Mouse (Mus musculus) liver, adult 2 months (tissue): ENCODE results near the gene Utrn. TPM values are rescaled to one million over a fixed set of nuclear protein-coding genes. Genes with fewer than 3 reads are reported as not detected.

Experiments used
- DNase-seq: peaks from one replicate; pipeline ENCODE4 v3.0.0-alpha.2; 2011; ENCODE audit warnings: low read depth, low spot score; ENCODE audit errors: extremely low read depth
- H3K27ac ChIP-seq: fragments of 200-500 bp; replicated peaks from 2 replicates; pipeline ENCODE4 v1.5.1; 2012; ENCODE audit warnings: low read depth, mild to moderate bottlenecking, control low read depth, inconsistent platforms, low read length; ENCODE audit not compliant: insufficient read depth
- H3K27me3 ChIP-seq: fragments of 200-500 bp; 2 replicates; pipeline ENCODE4 v1.6.1; 2012; ENCODE audit warnings: mild to moderate bottlenecking, moderate library complexity, low read length, inconsistent platforms; ENCODE audit not compliant: control insufficient read depth, insufficient read depth
- H3K36me3 ChIP-seq: fragments of 200-500 bp; 2 replicates; pipeline ENCODE4 v1.6.1; 2012; ENCODE audit warnings: low read length, inconsistent platforms; ENCODE audit not compliant: control insufficient read depth, insufficient read depth
- H3K4me1 ChIP-seq: fragments of 200-500 bp; 2 replicates; pipeline ENCODE4 v1.6.1; 2011; ENCODE audit warnings: low read length; ENCODE audit not compliant: control insufficient read depth, insufficient read depth
- H3K4me3 ChIP-seq: fragments of 200-500 bp; 2 replicates; pipeline ENCODE4 v1.5.1; 2011; ENCODE audit warnings: low read depth, mild to moderate bottlenecking, control low read depth, low read length, moderate library complexity; ENCODE audit not compliant: insufficient read depth
- H3K79me2 ChIP-seq: fragments of 200-500 bp; 2 replicates; pipeline ENCODE4 v1.6.1; 2012; ENCODE audit warnings: inconsistent platforms, mild to moderate bottlenecking, low read length, moderate library complexity; ENCODE audit not compliant: control insufficient read depth, insufficient read depth
- H3K9ac ChIP-seq: fragments of 200-500 bp; 2 replicates; pipeline ENCODE4 v1.6.1; 2012; ENCODE audit warnings: low read depth, mild to moderate bottlenecking, control low read depth, inconsistent platforms, low read length
- CTCF ChIP-seq: fragments of 200-500 bp; IDR thresholded peaks from 2 replicates; pipeline ENCODE4 v1.5.1; 2011; ENCODE audit warnings: low read depth, low read length, control low read depth
- POLR2A ChIP-seq: fragments of 200-500 bp; IDR thresholded peaks from 2 replicates; pipeline ENCODE4 v1.6.1; 2011; ENCODE audit warnings: low read length, control low read depth; ENCODE audit not compliant: insufficient read depth; ENCODE audit errors: extremely low read depth
- WGBS: fragments of 180-500 bp; shearing (Covaris S2); methylation state at CpG from one replicate; pipeline ENCODE4 v1.1.7; 2018; 5-methylcytosine and 5-hydroxymethylcytosine counted together
- polyA plus RNA-seq: library from polyadenylated mRNA; depleted of rRNA; stranded (reverse); fragments of >200 nt; gene quantifications from 2 replicates; pipeline ENCODE4 v1.2.3, GENCODE M21; 2012
- total RNA-seq: library from RNA; depleted of rRNA; stranded (reverse); fragments of >200 nt; gene quantifications from 2 replicates; pipeline ENCODE4 v1.2.3, GENCODE M21; 2014

Gene Utrn
- total and polyA plus RNA-seq, 2 experiments = 5.9 to 25.7 TPM

DNA sequence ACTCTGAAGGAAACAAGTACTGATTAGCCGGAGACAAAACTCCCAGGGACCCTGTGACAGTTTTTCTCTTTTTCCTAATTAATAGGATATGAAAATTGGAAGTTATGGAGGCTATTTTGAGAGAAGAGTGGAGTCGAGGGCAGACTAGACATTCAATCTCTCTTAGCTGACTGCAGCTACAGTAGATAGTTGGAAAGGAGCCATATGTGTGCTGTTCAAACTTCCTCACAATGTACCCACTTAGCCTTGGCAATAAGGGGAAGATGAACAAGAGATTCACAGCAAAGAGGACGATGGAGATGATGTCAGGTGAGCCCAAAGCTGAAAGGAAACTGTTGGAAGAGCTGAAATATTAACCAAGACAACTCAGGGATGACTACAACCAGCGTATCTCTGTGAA, 304.7 kb downstream of the Utrn start:
- Histone ChIP-seq H3K79me2 (no peaks in the 10 kb centered on the region; the same call in 1 of the 2 replicates), H3K36me3 (no peaks in the 10 kb centered on the region), H3K9ac (no peak overlapping the region), H3K4me1 (no peaks in the 10 kb centered on the region), H3K27me3 (no peaks in the 10 kb centered on the region), H3K4me3 (no peak overlapping the region), H3K27ac (no peak overlapping the region)
- TF ChIP-seq CTCF (no peak), POLR2A (no peak)
- WGBS = 74% methylated on average over 4 of the region's 4 CpGs
- DNase-seq = no peak

DNA sequence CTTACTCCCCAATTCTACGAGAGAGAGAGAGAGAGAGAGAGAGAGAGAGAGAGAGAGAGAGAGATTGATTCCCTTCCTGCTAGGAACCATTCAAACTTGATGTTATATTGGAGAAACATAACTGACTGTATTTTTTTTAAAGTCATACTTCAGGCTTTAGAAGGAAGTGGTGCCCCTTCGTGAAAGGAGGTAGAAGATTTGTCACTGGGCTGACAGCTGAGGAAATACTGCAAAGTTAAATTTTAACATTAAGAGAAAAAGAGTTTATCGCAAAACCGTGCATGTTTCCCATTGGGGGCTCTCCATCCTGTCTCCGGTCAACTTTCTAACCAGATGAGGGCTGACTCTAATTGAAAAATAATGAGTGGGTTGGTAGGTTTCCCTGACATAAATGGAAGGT, 310.4 kb downstream of the Utrn start:
- Histone ChIP-seq H3K9ac (no peak overlapping the region), H3K36me3 (no peaks in the 10 kb centered on the region), H3K27ac (no peak overlapping the region), H3K79me2 (no peaks in the 10 kb centered on the region), H3K4me3 (no peak overlapping the region), H3K27me3 (no peaks in the 10 kb centered on the region), H3K4me1 (no peaks in the 10 kb centered on the region)
- WGBS = 76% methylated on average over 5 of the region's 5 CpGs
- no peak for DNase-seq
- TF ChIP-seq POLR2A (no peak), CTCF (no peak)

DNA sequence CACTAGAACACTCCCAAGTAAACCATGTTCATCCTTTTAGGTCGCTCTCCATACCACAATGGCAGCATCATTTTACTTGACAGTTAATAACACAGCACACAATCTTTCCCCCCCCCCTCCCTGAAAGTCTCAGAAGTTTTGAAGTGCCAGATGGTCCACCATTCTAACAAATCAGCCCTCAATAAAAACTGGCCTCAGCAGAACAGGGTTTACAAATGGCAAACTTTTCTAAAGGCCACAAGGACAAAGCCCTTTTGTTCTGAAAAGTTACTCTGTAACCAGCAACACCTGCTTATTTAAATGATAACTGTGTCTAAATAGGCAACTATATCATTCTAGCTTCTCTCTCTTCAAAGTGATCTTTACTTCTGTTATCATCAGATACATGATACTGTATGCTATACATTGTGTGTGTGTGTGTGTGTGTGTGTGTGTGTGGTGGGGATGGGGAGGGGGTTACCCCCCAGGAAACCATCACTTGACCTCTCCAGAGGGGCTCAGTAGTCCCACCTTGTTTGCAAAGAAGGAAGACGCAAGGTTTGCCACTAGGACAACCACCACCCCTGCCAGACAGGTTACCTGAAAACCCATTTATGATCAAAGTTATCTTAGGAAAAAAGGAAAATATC, 315.0 kb downstream of the Utrn start:
- DNase-seq = no peak
- WGBS = 96% methylated on average over 2 of the region's 2 CpGs
- Histone ChIP-seq H3K27me3 (no peaks in the 10 kb centered on the region), H3K27ac (no peak overlapping the region), H3K9ac (no peak overlapping the region), H3K36me3 (no peaks in the 10 kb centered on the region), H3K79me2 (no peaks in the 10 kb centered on the region; the same call in 1 of the 2 replicates), H3K4me3 (no peak overlapping the region), H3K4me1 (no peaks in the 10 kb centered on the region)
- no peak for TF ChIP-seq CTCF
- no peak for TF ChIP-seq POLR2A

DNA sequence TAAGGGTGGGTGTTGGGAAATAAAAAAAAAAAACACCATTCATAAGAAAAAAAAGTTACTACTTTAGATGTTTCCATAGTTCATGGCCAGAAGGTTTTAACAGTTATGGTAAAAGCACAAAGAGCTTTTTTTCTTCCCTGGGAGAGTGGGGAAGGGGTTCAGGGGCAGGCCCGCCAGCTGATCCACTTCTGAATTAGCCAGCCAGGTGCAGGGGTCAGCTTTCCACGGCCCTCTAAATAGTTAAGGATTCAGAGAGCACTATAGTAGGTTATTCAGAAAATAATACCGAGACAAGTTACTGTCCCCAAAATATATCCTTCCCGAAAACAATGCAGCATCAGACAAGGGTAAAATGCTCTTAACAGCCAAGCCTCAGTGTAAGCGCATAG, 316.3 kb downstream of the Utrn start:
- H3K4me1 ChIP-seq = no peaks in the 10 kb centered on the region
- TF ChIP-seq CTCF = no peak
- TF ChIP-seq POLR2A = no peak

DNA sequence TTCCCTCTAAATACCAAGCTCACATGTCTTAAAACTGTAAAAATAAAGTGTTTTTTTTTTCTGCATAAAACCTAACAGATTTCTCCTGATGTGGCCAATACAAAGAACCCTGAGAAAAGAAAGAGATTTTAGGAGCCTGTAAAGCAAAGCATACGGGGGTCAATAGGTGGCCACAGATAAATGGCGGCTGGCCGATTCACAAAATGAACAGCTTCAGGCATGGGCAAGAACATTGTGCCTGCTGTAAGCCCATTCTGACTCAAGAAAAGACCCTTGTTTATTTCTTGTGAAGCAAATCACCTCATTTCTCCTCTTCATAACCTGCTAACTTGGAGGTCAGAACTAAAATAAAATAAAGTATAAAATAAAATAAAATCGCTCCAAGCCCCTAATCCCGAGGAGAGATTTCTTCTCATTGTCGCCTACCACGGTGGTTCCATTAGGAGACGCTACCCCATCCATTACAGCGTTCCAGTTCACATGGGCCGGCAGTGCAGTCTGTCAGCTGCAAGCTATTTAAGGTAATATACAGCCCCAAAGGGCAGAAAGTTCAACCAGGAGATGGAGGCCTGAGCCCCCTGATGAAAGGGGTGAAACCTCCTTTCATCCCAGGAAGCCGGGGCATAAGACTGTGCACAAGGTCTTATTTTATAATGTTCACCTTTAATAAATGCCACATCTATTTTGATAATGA, 316.8 kb downstream of the Utrn start:
- no peak overlapping the region for H3K27ac ChIP-seq
- H3K4me1 ChIP-seq = no peaks in the 10 kb centered on the region
- no peak overlapping the region for H3K4me3 ChIP-seq
- no peak overlapping the region for H3K9ac ChIP-seq
- no peaks in the 10 kb centered on the region; the same call in 1 of the 2 replicates for H3K79me2 ChIP-seq
- TF ChIP-seq POLR2A (no peak), CTCF (no peak)
- no peaks in the 10 kb centered on the region for H3K36me3 ChIP-seq
- 94% methylated on average over 11 of the region's 11 CpGs for WGBS
- H3K27me3 ChIP-seq = no peaks in the 10 kb centered on the region
- DNase-seq = no peak

More for the DNA sequence above, 316.3 kb downstream of the Utrn start:
- no peak overlapping the region for H3K9ac ChIP-seq
- H3K4me3 ChIP-seq = no peak overlapping the region
- H3K27ac ChIP-seq = no peak overlapping the region
- no peaks in the 10 kb centered on the region for H3K27me3 ChIP-seq
- DNase-seq = no peak
- H3K79me2 ChIP-seq = no peaks in the 10 kb centered on the region; the same call in 1 of the 2 replicates
- WGBS = 91% methylated on average over 5 of the region's 5 CpGs
- H3K36me3 ChIP-seq = no peaks in the 10 kb centered on the region

DNA sequence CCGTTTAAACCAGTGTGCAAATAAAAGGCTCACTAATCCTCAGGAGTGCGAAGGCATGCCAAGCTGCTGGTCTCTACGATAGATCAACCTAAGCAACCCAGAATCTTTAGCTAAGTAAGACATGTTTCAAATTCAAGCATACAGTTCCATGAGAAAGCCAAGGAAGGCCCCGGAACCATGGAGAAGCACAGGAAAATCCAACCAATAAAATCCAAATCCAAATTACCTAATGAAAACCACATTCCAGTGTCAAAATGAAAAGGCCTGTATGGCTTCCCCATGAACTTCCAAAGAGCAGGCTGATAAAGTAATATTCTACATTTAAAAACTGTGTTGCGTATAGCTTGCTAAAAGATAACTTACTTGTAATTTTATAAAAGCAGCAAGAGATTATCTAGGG, 317.4 kb downstream of the Utrn start:
- no peak for DNase-seq
- Histone ChIP-seq H3K27ac (no peak overlapping the region), H3K36me3 (no peaks in the 10 kb centered on the region), H3K4me3 (no peak overlapping the region), H3K27me3 (no peaks in the 10 kb centered on the region), H3K79me2 (no peaks in the 10 kb centered on the region; the same call in 1 of the 2 replicates), H3K9ac (no peak overlapping the region), H3K4me1 (no peaks in the 10 kb centered on the region)
- TF ChIP-seq CTCF (no peak), POLR2A (no peak)
- 90% methylated on average over 5 of the region's 5 CpGs for WGBS
